Mouse (Mus musculus): ENCODE measurements around the gene a. TPM values are rescaled to one million over a fixed set of nuclear protein-coding genes. Genes with fewer than 3 reads are reported as not detected.

a gene
- polyA plus RNA-seq, 1 experiment from 2014 or later = 0.54 TPM

GRCm38 (mm10) chr2:154941952-154942351, 150.8 kb downstream of the a start:
- no peaks in the 10 kb centered on the region for H3K9me3 ChIP-seq (replicated peaks; ENCODE audit: control insufficient read depth, low read length, poor library complexity, severe bottlenecking)
- no peak overlapping the region for H3K27ac ChIP-seq (ENCODE audit: low read length)
- no peak overlapping the region for H3K9ac ChIP-seq (ENCODE audit: low read depth, low read length)
- no peak for ATAC-seq
- H3K36me3 ChIP-seq (ENCODE audit: control insufficient read depth, insufficient read depth, low read length) = no peaks in the 10 kb centered on the region
- H3K4me1 ChIP-seq (ENCODE audit: control insufficient read depth, insufficient read depth, low read length) = no peaks in the 10 kb centered on the region
- no peak overlapping the region for H3K4me2 ChIP-seq (ENCODE audit: low read length)
- H3K4me3 ChIP-seq (ENCODE audit: low read depth, low read length) = no peak overlapping the region
- H3K27me3 ChIP-seq (ENCODE audit: control insufficient read depth, insufficient read depth, low read depth, low read length) = no peaks in the 10 kb centered on the region
- 73% methylated on average over 10 of the region's 10 CpGs for WGBS

- H3K27me3 ChIP-seq (ENCODE audit: control insufficient read depth, insufficient read depth, low read depth, low read length) = no peaks in the 10 kb centered on the region
- no peaks in the 10 kb centered on the region for H3K4me1 ChIP-seq (ENCODE audit: control insufficient read depth, insufficient read depth, low read length)
- no peak overlapping the region for H3K4me3 ChIP-seq (ENCODE audit: low read depth, low read length)
- H3K36me3 ChIP-seq (ENCODE audit: control insufficient read depth, insufficient read depth, low read length) = no peaks in the 10 kb centered on the region
- H3K9me3 ChIP-seq (replicated peaks; ENCODE audit: control insufficient read depth, low read length, poor library complexity, severe bottlenecking) = no peaks in the 10 kb centered on the region
- H3K4me2 ChIP-seq (ENCODE audit: low read length) = no peak overlapping the region
- 42% methylated on average over 11 of the region's 11 CpGs for WGBS
- ATAC-seq = no peak
- H3K9ac ChIP-seq (ENCODE audit: low read depth, low read length) = no peak overlapping the region
- no peak overlapping the region for H3K27ac ChIP-seq (ENCODE audit: low read length)
Measured at GRCm38 (mm10) chr2:154942546-154942945, 151.3 kb downstream of the a start.

- Histone ChIP-seq H3K9me3 (replicated peaks; ENCODE audit: control insufficient read depth, low read length, poor library complexity, severe bottlenecking) (no peaks in the 10 kb centered on the region), H3K4me3 (ENCODE audit: low read depth, low read length) (no peak overlapping the region), H3K9ac (ENCODE audit: low read depth, low read length) (no peak overlapping the region), H3K27me3 (ENCODE audit: control insufficient read depth, insufficient read depth, low read depth, low read length) (no peaks in the 10 kb centered on the region), H3K4me2 (ENCODE audit: low read length) (no peak overlapping the region), H3K27ac (ENCODE audit: low read length) (no peak overlapping the region), H3K4me1 (ENCODE audit: control insufficient read depth, insufficient read depth, low read length) (no peaks in the 10 kb centered on the region), H3K36me3 (ENCODE audit: control insufficient read depth, insufficient read depth, low read length) (no peaks in the 10 kb centered on the region)
- WGBS = 9% methylated on average over 11 of the region's 11 CpGs
- ATAC-seq = no peak
Measured at GRCm38 (mm10) chr2:154943101-154943500, 151.9 kb downstream of the a start.

- Histone ChIP-seq H3K36me3 (ENCODE audit: control insufficient read depth, insufficient read depth, low read length) (no peaks in the 10 kb centered on the region), H3K9ac (ENCODE audit: low read depth, low read length) (no peak overlapping the region), H3K4me1 (ENCODE audit: control insufficient read depth, insufficient read depth, low read length) (no peaks in the 10 kb centered on the region), H3K27me3 (ENCODE audit: control insufficient read depth, insufficient read depth, low read depth, low read length) (no peaks in the 10 kb centered on the region), H3K9me3 (replicated peaks; ENCODE audit: control insufficient read depth, low read length, poor library complexity, severe bottlenecking) (no peaks in the 10 kb centered on the region), H3K27ac (ENCODE audit: low read length) (no peak overlapping the region), H3K4me2 (ENCODE audit: low read length) (no peak overlapping the region), H3K4me3 (ENCODE audit: low read depth, low read length) (no peak overlapping the region)
- WGBS = 89% methylated on average over 3 of the region's 3 CpGs
- no peak for ATAC-seq
Measured at GRCm38 (mm10) chr2:154946921-154947320, 155.7 kb downstream of the a start.

GRCm38 (mm10) chr2:154949352-154949751, 158.2 kb downstream of the a start:
- H3K9me3 ChIP-seq (replicated peaks; ENCODE audit: control insufficient read depth, low read length, poor library complexity, severe bottlenecking) = no peaks in the 10 kb centered on the region
- H3K4me2 ChIP-seq (ENCODE audit: low read length) = no peak overlapping the region
- H3K4me3 ChIP-seq (ENCODE audit: low read depth, low read length) = no peak overlapping the region
- no peaks in the 10 kb centered on the region for H3K36me3 ChIP-seq (ENCODE audit: control insufficient read depth, insufficient read depth, low read length)
- no peak overlapping the region for H3K27ac ChIP-seq (ENCODE audit: low read length)
- H3K4me1 ChIP-seq (ENCODE audit: control insufficient read depth, insufficient read depth, low read length) = no peaks in the 10 kb centered on the region
- WGBS = 81% methylated on average over 7 of the region's 7 CpGs
- no peaks in the 10 kb centered on the region for H3K27me3 ChIP-seq (ENCODE audit: control insufficient read depth, insufficient read depth, low read depth, low read length)
- no peak overlapping the region for H3K9ac ChIP-seq (ENCODE audit: low read depth, low read length)
- ATAC-seq = no peak

- no peaks in the 10 kb centered on the region for H3K4me1 ChIP-seq (ENCODE audit: control insufficient read depth, insufficient read depth, low read length)
- H3K36me3 ChIP-seq (ENCODE audit: control insufficient read depth, insufficient read depth, low read length) = no peaks in the 10 kb centered on the region
- no peak overlapping the region for H3K4me3 ChIP-seq (ENCODE audit: low read depth, low read length)
- no peak overlapping the region for H3K9ac ChIP-seq (ENCODE audit: low read depth, low read length)
- H3K27ac ChIP-seq (ENCODE audit: low read length) = no peak overlapping the region
- H3K9me3 ChIP-seq (replicated peaks; ENCODE audit: control insufficient read depth, low read length, poor library complexity, severe bottlenecking) = no peaks in the 10 kb centered on the region
- WGBS = 80% methylated on average over 9 of the region's 9 CpGs
- no peaks in the 10 kb centered on the region for H3K27me3 ChIP-seq (ENCODE audit: control insufficient read depth, insufficient read depth, low read depth, low read length)
- no peak overlapping the region for H3K4me2 ChIP-seq (ENCODE audit: low read length)
- no peak for ATAC-seq
Measured at GRCm38 (mm10) chr2:154949877-154950276, 158.7 kb downstream of the a start.

- Histone ChIP-seq H3K9ac (ENCODE audit: low read depth, low read length) (no peak overlapping the region), H3K27me3 (ENCODE audit: control insufficient read depth, insufficient read depth, low read depth, low read length) (no peaks in the 10 kb centered on the region), H3K9me3 (replicated peaks; ENCODE audit: control insufficient read depth, low read length, poor library complexity, severe bottlenecking) (no peaks in the 10 kb centered on the region), H3K4me3 (ENCODE audit: low read depth, low read length) (no peak overlapping the region), H3K27ac (ENCODE audit: low read length) (no peak overlapping the region), H3K4me1 (ENCODE audit: control insufficient read depth, insufficient read depth, low read length) (no peaks in the 10 kb centered on the region), H3K36me3 (ENCODE audit: control insufficient read depth, insufficient read depth, low read length) (no peaks in the 10 kb centered on the region), H3K4me2 (ENCODE audit: low read length) (no peak overlapping the region)
- ATAC-seq = no peak
- 77% methylated on average over 5 of the region's 5 CpGs for WGBS
Measured at GRCm38 (mm10) chr2:154950601-154951000, 159.4 kb downstream of the a start.

- Histone ChIP-seq H3K4me2 (ENCODE audit: low read length) (no peak overlapping the region), H3K9me3 (replicated peaks; ENCODE audit: control insufficient read depth, low read length, poor library complexity, severe bottlenecking) (no peaks in the 10 kb centered on the region), H3K4me1 (ENCODE audit: control insufficient read depth, insufficient read depth, low read length) (no peaks in the 10 kb centered on the region), H3K9ac (ENCODE audit: low read depth, low read length) (no peak overlapping the region), H3K36me3 (ENCODE audit: control insufficient read depth, insufficient read depth, low read length) (no peaks in the 10 kb centered on the region), H3K4me3 (ENCODE audit: low read depth, low read length) (no peak overlapping the region), H3K27me3 (ENCODE audit: control insufficient read depth, insufficient read depth, low read depth, low read length) (no peaks in the 10 kb centered on the region), H3K27ac (ENCODE audit: low read length) (no peak overlapping the region)
- WGBS = 94% methylated on average over 5 of the region's 5 CpGs
- no peak for ATAC-seq
Measured at GRCm38 (mm10) chr2:154959486-154959885, 168.3 kb downstream of the a start.

- no peaks in the 10 kb centered on the region for H3K27me3 ChIP-seq (ENCODE audit: control insufficient read depth, insufficient read depth, low read depth, low read length)
- 87% methylated on average over 3 of the region's 3 CpGs for WGBS
Measured at GRCm38 (mm10) chr2:154959909-154960308, 168.7 kb downstream of the a start.

GRCm38 (mm10) chr2:154963176-154963575, 172.0 kb downstream of the a start:
- Histone ChIP-seq H3K4me3 (ENCODE audit: low read depth, low read length) (no peak overlapping the region), H3K36me3 (ENCODE audit: control insufficient read depth, insufficient read depth, low read length) (no peaks in the 10 kb centered on the region), H3K27ac (ENCODE audit: low read length) (no peak overlapping the region), H3K4me2 (ENCODE audit: low read length) (no peak overlapping the region), H3K27me3 (ENCODE audit: control insufficient read depth, insufficient read depth, low read depth, low read length) (no peaks in the 10 kb centered on the region), H3K9ac (ENCODE audit: low read depth, low read length) (no peak overlapping the region), H3K4me1 (ENCODE audit: control insufficient read depth, insufficient read depth, low read length) (no peaks in the 10 kb centered on the region), H3K9me3 (replicated peaks; ENCODE audit: control insufficient read depth, low read length, poor library complexity, severe bottlenecking) (no peaks in the 10 kb centered on the region)
- WGBS = 42% methylated on average over 5 of the region's 5 CpGs
- no peak for ATAC-seq

More at GRCm38 (mm10) chr2:154959909-154960308, 168.7 kb downstream of the a start:
- H3K9me3 ChIP-seq (replicated peaks; ENCODE audit: control insufficient read depth, low read length, poor library complexity, severe bottlenecking) = no peaks in the 10 kb centered on the region
- H3K4me2 ChIP-seq (ENCODE audit: low read length) = no peak overlapping the region
- no peak for ATAC-seq
- H3K36me3 ChIP-seq (ENCODE audit: control insufficient read depth, insufficient read depth, low read length) = no peaks in the 10 kb centered on the region
- H3K9ac ChIP-seq (ENCODE audit: low read depth, low read length) = no peak overlapping the region
- H3K27ac ChIP-seq (ENCODE audit: low read length) = no peak overlapping the region
- no peak overlapping the region for H3K4me3 ChIP-seq (ENCODE audit: low read depth, low read length)
- H3K4me1 ChIP-seq (ENCODE audit: control insufficient read depth, insufficient read depth, low read length) = no peaks in the 10 kb centered on the region

Data from midbrain, embryonic 16.5 days (tissue).